Mouse (Mus musculus) heart, adult 9 months (tissue): ENCODE data around the gene Tex13c3.
"Not testable (repeated sequence)": the region's sequence is repeated elsewhere in the genome, so short reads cannot be mapped to it uniquely, and the experiment has no call there.

Experiments used
- DNase-seq, 2 experiments: peaks; one replicate each; pipeline ENCODE4 v3.0.0; 2022; ENCODE audit warnings: low spot score in 2 of 2

Tex13c3 gene

GRCm38 (mm10) chrX:19481219-19481618, at the start of gene Tex13c3:
TSS of gene Tex13c3 (minus strand) at chrX:19481319.
- DNase-seq: not testable (repeated sequence)

- no peak for DNase-seq
These were observed 8.6 kb upstream of the Tex13c3 start for GRCm38 (mm10) chrX:19489731-19490130.
